Mouse (Mus musculus) induced T-regulatory cell, adult 2 months (primary cell): ENCODE data around the gene Ccdc84.
A peak's percentile ranks its signal among the peaks of the same experiment; 100 is the strongest.
"Not testable (repeated sequence)": the region's sequence is repeated elsewhere in the genome, so short reads cannot be mapped to it uniquely, and the experiment has no call there.

Experiments used
- DNase-seq: peaks from one replicate; pipeline ENCODE4 v3.0.0-alpha.2; 2012; ENCODE audit warnings: low read depth

Ccdc84 gene

DNA sequence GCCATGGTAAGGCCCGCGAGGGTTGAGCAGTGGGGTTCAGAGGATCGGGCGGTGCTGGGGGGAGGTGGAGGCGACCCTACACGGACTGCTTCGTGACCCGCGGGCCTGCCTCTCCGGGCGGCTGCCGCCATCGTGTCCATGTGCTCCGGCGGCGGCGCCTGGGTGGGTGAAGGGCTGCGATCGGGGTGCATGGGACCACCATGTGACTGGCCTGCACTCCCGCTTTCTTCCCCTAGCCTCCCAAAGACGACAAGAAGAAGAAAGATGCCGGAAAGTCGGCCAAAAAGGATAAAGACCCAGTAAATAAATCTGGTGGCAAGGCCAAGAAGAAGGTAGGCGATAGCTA, 10.6 kb downstream of the Ccdc84 start:
- no peak for DNase-seq

DNA sequence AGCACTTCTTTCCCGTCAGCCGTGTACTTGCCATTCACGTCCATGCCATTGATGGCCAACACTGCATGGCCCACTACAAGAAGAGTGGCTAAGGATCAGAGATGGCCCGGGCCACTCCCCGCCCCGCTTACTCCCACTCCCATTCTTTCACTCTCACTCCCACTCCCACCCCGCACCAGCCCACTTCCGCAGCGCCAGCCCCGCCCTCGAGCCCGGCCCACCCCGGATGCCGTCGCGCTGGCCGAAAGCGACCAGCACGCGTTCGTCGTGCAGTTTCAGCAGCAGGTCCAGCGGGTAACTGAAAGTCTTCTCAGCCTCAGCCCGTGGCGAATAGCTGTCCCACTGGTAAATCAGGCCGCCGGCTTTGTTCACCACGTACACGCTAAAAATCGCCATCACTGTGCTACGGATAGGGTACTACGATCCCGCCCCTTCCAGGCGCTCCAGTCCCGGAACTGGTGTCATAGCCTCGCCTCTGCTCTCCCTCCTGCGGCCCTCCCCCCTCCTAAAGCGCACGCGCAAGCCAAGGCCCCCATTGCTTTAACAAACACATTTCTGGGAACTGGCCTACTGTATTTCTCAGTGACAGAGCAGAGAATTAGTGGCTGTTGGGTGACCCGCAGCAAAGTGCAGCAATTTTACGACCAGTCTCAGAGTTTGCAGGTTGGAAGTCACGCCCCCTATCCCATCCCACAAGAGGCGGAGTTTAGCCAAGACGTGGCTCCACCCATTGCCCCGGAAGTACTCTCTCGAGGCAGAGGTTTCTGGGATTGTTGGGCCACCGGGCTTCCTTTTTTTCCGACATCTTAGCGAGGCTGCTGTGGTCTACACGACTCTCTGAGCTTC, 11.2 kb downstream of the Ccdc84 start, which contains the start of the genes Rps25 and Trappc4:
Gene Rps25 (plus strand): TSS at position 234 of the 846 bp plus-strand sequence.
Gene Trappc4 (minus strand): TSS at position 695 of the 846 bp plus-strand sequence.
- peak; percentile 99 for DNase-seq

DNA sequence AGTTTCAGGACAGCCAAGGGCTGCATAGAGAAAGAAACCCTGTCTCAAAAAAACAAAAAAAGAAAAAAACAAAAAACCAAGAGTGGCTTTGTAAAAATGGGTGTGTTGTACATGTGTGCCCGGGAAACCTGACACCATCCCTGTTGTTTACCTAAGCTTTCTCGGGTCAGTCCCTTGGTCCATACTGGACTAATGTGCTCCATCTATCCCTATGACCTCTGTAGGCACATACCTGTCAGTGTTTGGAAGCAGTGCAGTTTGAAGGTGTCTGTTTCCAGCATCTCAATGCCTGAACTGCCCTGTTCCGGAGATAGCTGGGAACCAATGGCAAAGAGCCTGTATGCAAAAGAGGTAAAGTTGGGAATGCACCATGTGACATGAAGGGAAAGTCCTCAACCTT, 13.4 kb downstream of the Ccdc84 start:
- DNase-seq: no peak

DNA sequence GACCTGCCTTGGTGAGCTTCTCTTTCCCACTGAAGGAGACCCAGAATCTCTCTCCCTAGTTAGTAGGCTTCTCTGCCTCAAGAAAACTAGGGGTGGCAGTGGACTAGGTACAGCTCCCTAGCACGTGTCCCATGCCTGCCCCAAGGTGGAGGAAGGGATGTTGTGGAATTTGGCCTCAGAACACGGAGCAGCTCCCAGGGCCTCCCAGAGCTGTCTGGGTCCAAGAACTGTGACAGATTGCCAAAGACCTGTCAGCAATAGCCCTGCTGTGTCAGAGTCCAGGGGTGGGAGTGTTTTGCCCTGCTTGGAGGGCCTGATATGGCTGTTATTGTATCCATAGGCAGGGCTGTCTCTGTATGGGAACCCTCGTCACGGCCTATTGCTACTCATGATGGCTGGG, 17.3 kb downstream of the Ccdc84 start:
- DNase-seq: no peak

DNA sequence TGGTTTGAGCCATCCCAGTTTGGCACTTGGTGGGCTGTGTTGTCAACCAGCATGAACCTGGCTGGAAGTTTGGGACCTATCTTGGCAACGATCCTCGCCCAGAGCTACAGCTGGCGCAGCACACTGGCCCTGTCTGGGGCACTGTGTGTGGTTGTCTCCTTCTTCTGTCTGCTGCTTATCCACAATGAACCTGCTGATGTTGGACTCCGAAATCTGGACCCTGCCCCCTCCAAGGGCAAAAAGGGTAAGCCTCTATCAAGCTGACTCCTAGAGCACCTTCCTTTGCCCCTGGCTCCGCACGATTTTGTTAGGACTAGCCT, 18.6 kb downstream of the Ccdc84 start:
- no peak for DNase-seq

DNA sequence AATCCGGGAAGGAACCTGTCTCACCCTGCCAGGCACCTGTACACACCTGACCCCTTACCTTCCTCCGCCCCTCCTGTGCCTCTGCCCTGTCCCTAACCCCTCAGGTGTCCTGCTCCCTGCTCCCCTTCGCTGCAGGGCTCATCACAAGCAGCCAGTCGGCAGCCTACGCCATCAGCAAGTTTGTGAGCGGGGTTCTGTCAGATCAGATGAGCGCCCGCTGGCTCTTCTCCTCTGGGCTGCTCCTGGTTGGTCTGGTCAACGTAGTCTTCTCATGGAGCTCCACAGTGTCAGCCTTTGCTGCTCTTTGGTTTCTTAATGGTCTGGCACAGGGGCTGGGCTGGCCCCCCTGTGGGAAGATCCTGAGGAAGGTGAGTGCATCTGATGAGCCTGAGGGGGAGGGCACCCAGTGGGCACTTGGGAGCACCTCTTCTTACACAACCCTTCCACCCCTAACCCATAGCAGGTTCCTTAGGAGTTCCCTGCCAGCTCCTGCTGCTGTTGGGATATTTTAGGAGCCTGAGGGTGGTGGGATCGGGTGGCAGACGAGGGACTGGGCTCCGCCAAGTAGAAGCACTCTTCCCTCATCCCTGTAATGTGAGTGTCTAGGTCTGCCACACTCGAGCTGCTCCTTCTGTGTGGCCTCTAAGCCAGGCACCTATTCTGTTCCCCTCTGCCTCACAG, 19.1 kb downstream of the Ccdc84 start:
- DNase-seq: no peak

DNA sequence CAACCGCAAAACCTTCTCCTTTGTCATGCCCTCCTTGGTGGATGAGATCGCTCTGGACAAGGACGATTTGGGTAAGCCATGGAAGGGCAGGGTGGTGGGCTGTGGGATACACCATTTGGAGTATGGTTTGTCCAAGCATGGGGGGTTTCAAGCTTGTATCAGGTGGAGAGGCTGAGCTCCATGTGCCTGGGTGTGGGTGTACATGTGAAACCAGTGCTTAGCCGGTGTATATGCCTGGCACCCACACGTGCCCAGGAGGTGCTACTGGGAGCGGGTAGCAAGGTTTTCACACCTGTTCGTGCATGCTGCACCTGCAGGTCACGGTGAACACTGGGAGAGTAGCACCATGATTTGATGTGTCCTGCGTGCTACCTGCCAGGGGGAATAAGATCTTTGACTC, 19.8 kb downstream of the Ccdc84 start:
- DNase-seq: no peak

DNA sequence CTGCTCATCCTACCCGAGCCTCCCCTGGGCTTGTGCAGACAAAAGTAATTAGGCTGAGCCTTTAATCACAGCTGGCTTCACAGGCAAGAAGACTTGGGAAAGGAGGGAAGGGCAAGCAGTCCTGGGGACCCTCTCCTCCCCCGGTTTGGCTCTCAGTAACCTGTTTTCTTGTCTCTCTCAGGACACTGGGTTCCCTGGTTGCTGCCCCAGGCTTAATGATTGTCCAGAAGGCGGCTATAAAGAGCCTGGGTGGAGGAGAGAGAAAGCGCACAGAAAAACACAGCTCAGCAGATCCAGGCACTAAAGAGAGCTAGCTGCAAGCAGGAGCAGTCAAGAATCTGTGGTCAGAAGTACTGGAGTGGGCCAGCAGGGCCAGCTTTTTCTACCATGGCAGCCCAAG, 20.3 kb downstream of the Ccdc84 start:
- DNase-seq: no peak

DNA sequence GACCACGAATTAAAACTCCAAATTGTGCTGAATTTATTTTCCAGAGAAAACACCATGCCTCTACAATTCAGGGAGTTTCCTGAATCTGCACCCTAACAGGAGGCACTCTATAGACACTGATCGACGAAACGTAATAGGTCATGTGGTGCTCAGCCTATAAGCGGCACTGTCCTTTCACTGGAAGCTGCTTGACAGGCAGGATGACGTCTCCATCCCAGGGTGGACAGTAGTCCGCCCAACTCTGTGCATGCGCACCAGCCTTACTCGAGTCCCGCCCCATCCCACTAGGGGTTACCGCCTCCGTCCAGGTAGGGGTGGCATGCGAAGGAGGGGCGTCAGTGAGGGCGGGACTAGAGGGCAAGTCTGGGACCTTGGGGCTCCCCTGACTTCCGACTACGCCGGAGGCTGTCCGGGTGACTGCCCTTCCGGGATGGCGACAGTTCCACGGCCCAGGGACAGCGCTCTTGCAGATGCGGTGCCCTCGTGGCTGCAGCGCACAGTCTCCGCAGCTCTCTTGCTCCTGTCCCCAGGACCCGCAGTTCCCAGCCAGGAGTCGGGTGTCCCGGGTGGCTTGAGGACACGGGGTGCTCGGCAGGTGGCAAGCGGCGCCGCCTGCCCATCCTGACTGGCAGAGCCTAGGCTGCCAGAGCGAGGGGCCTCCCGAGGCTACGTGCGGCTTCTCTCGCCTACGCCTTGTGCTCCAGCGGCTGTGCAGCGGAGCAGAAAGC, 21.5 kb downstream of the Ccdc84 start, which contains the start of gene Slc37a4:
Gene Slc37a4 (plus strand): TSS at position 169 of the 728 bp plus-strand sequence.
- peak; percentile 98 for DNase-seq

DNA sequence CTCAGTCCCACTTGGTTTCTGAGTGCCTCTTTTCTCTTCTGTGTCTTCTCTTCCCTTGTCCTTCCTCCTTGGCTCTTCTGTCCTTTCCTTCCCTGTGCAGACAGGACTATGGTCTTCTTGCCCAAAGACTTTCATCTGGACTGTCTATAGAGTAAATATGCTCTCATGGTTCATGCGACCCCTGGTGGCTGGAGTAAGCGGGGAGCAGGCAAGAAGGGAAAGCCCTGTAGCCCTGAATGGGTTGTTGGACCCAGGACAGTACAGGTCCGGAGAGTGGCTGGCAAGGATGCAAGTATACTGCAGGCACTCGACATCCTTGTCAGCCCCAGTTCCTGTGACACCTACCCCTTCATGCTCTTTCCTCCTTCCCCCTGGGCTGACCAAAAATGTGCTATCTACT, 26.9 kb downstream of the Ccdc84 start:
- peak; percentile 85 for DNase-seq

DNA sequence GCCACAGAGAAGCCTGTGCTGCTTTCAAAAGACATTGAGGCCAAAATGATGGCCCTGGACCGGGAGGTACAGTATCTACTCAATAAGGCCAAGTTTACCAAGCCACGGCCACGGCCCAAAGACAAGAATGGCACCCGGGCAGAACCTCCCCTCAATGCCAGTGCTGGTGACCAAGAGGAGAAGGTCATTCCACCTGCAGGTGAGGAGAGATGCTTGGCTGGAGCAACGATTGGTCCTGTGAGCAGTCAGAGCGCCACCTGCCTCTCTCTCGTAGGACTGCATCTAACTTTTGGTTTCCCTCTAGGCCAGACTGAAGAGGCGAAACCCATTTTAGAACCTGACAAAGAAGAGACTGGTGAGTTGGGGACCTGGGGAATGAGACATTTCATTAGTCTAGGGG, 29.1 kb downstream of the Ccdc84 start:
- DNase-seq: peak; percentile 80

DNA sequence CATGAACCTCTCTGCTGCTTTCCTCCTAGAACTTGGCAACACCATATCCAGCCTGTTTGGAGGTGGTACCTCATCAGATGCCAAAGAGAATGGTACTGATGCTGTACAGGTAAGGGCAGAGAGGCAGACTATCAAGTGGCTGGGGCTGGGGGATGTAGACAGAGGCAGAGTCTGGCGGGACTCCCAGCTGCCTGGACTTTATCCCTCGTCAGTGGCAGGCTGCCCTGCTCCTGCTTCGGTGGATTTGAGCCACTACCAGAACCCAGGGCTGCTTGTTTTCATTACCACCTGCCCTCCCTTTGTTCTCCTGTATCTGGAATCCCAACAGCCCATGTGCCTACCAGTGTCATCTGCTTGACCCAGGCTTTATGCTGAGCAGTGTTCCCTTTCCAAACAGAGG, 31.1 kb downstream of the Ccdc84 start:
- no peak for DNase-seq

DNA sequence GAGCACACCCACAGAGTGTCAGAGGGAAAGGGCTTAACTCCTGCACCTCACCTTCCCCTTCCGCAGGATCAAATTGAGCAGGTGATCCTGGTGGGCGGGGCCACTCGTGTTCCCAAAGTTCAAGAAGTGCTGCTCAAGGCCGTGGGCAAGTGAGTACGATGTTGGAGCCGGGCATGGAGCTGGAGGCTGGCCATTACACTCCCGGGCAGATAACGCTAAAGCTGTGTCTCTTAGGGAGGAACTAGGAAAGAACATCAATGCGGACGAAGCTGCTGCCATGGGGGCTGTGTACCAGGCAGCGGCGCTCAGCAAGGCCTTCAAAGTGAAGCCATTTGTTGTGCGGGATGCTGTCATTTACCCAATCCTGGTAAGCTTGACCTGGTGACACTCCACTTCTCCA, 33.8 kb downstream of the Ccdc84 start:
- no peak for DNase-seq

DNA sequence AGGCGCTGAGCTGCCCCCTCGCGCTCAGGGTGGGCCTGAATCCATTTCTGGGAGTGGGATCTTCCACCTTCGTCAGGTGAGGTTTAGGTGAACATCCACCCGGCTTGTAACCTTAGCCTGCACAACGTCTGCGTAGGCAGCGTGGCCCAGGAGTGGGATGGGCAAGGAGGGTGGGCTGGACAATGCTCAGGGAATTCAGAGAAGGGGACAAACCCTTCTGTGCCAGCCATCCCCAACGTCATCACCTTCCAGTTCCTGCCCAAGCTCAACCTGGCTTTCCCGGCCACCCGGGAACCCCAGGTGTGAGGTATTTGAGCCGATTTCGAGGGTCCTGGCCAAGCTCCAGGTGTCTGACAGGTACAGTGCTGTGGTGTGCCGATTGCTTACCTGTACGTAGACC, 38.5 kb downstream of the Ccdc84 start:
- DNase-seq: no peak

DNA sequence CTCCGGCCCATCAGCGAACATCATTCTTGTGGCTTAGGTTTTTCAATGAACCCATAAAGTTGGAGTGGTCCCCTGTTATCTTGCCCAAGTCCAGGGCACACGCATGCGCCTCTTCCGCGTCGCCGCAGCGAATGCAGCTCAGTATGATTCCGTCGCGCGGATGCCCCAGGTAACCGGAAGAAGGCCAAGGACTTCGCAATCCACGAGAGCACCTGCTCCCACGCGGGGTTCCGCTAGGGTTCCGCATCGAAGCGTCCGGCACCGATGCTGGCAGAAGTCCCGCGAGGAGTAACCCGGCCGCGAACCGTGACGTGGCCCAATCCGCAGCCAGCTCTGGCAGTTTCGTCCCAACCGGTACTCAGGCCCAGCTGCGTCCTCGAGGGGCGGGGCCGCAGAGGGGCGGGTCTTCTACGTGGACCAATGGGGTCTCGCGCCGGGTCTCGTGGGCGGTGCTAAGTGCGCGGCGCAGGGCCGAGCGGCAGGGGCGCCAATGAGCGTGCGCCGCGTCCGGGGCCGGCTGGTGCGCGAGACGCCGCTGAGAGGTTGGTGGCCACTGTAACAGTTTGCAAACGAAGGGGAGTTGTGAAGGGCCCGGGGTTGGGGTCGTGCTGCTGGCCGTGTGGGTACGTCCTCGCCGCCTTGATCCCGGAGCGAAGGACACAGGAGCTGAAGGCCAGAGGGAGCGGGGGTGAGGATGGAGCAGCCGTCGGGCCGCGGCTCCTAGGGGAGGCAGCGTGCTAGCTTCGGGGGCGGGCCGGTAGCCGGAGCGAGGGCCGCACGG, 39.1 kb downstream of the Ccdc84 start, which contains the start of gene Hyou1:
Gene Hyou1 (plus strand): TSS at position 437 of the 781 bp plus-strand sequence.
- peak; percentile 99 for DNase-seq

DNA sequence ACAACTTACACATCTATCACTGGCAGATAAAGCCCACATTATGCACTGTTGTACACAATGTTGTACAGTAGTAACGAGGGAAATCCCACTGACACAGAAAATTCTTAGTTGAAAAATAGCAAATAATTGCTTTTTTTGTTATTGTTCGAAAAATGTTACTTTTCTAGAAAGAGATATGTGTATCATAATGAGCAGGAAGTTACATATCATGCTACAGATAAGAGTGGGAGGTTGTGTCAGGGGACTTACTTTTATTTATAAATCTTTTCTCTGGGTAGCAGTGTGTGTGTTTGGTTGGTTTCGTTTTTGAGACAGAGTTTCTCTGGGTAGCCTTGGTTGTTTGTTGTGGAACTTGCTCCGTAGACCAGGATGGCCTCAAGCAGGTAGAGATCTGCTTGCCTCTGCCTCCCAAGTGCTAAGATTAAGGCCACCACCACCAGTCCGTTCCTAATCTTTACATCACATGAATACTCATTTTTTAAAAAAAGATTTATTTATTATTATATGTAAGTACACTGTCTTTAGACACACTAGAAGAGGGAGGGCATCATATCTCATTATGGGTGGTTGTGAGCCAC, 40.1 kb downstream of the Ccdc84 start:
- DNase-seq: peak; percentile 75

DNA sequence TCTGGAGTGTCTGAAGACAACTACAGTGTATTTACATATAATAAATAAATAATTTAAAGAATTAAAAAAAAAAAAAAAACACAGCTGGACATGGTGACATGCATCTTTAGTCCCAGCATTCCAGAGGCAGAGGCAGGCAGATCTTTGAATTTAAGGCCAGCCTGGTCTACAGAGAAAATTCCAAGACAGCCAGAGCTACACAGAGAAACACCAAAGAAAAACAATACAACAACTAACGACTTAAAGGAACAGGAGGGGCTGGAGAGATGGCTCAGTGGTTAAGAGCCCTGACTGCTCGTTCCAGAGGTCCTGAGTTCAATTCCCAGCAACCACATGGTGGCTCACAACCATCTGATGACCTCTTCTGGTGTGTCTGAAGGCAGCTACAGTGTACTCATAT, 41.0 kb downstream of the Ccdc84 start:
- not testable (repeated sequence) for DNase-seq

DNA sequence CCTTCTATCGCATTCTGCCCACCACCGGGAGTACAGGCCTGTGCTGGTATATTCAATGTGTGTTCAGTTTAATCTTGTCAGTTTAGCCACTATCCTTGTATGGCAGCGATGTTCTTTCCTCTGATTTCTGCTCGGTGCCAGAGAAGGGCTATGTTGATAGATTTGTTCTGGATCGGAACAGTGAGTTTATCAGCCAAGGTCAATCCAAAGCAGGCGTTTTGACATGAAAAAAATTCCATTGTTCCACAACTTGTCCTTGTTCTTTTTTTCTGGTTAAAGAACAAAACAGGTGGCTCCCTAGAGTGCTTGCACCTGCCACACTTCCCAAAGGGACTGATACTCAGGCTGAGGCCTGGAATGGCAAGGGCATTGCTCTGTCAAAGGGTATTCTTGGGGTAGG, 42.2 kb downstream of the Ccdc84 start:
- DNase-seq: no peak

DNA sequence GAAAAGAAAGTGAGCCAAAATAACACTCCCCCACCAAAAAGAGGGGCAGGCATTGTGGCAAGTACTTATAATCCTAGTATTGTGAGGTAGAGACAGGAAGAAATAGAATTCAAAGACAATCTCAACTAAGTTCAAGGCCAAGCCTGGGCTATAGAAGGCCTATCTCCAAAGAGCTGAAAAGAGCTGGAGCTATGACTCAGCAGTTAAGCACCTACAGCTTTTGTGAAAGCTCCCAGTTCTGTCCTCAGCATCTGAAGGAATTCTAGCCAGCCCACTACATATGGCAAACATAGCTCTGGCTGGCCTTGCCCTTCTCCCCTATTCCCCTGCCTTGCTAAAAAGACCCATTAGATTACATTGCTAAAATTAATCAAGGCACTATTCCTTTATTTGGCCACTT, 45.0 kb downstream of the Ccdc84 start:
- no peak for DNase-seq

DNA sequence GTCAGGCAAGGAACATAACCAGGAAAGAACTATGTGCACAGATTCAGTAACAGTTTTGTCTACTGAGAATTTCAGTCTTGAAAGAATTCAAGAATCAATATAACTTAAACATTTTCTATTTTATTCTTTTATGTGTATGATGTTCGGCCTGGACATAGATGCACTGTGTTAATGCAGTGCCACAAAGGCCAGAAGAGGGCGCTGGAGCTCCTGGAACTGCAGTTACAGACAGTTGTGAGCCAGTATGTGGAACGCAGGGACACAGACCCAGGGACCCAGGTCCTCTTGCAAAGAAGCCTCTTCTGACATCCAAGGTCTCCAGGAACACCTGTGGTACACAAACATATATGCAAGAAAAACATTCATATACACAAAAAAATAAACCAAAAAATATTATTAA, 53.9 kb downstream of the Ccdc84 start:
- peak; percentile 69 for DNase-seq

DNA sequence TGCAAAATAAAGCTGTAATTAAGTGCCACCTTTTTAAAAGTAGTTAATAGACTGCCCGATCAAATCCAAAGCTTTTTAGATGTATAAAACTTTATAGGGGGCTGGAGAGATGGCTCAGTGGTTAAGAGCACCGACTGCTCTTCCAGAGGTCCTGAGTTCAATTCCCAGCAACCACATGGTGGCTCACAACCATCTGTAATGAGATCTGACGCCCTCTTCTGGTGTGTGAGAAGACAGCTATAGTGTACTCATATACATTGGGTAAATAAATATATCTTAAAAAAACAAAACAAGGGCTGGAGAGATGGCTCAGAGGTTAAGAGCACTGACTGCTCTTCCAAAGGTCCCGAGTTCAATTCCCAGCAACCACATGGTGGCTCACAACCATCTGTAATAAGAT, 56.4 kb downstream of the Ccdc84 start:
- DNase-seq: not testable (repeated sequence)
